ENCODE assay signal across 14 mouse cellular contexts in genomic region chr14:121693991-121694594, GRCm38 (mm10).
"Had no signal": no experiment of that assay in that cellular context is flagged by ENCODE, and none has a peak within 500 bp of the region (broad histone marks: within the 10 kb centered on the region; RNA-seq: fewer than 3 reads in every experiment).

No protein-coding gene starts in this region.

- H3K36me3 ChIP-seq: limb, embryonic 12.5 days; limb, embryonic 15.5 days had no signal

- H3K9ac ChIP-seq: limb, embryonic 12.5 days; limb, embryonic 15.5 days; liver, embryonic 14.5 days; liver, postnatal 0 days had no signal

- H3K27ac ChIP-seq: kidney, postnatal 0 days; limb, embryonic 12.5 days; limb, embryonic 15.5 days; liver, embryonic 14.5 days; stomach, postnatal 0 days had no signal

- DNase-seq: kidney, postnatal 25 days; left cerebral cortex, postnatal 4 days; liver, postnatal 0 days; lung, postnatal 14 days; lung, postnatal 4 days; midbrain, embryonic 14.5 days; thymus, adult 2 months; thymus, postnatal 14 days; thymus, postnatal 4 days had no signal

- H3K4me3 ChIP-seq: limb, embryonic 12.5 days; limb, embryonic 15.5 days had no signal
